Mouse (Mus musculus): ENCODE results near the gene Gstp3.
"Not testable (repeated sequence)": the region's sequence is repeated elsewhere in the genome, so short reads cannot be mapped to it uniquely, and the experiment has no call there.

Gstp3 gene

GRCm38 (mm10) chr19:4090446-4090845 is 31.1 kb upstream of the Gstp3 start:
- no peak for DNase-seq (ENCODE audit: low read depth, low spot score)

- DNase-seq (ENCODE audit: low read depth, low spot score) = no peak
Measured at GRCm38 (mm10) chr19:4089128-4089527, 29.8 kb upstream of the Gstp3 start.

- no peak for DNase-seq (ENCODE audit: low read depth, low spot score)
Measured at GRCm38 (mm10) chr19:4088146-4088545, 28.8 kb upstream of the Gstp3 start.

GRCm38 (mm10) chr19:4087090-4087489 is 27.7 kb upstream of the Gstp3 start:
- no peak for DNase-seq (ENCODE audit: low read depth, low spot score)

GRCm38 (mm10) chr19:4086156-4086555 is 26.8 kb upstream of the Gstp3 start:
- no peak for DNase-seq (ENCODE audit: low read depth, low spot score)

GRCm38 (mm10) chr19:4084984-4085383 is 25.6 kb upstream of the Gstp3 start:
- DNase-seq (ENCODE audit: low read depth, low spot score) = no peak

GRCm38 (mm10) chr19:4083826-4084225 is 24.5 kb upstream of the Gstp3 start:
- DNase-seq (ENCODE audit: low read depth, low spot score) = no peak

- DNase-seq (ENCODE audit: low read depth, low spot score) = no peak
Measured at GRCm38 (mm10) chr19:4083316-4083715, 23.9 kb upstream of the Gstp3 start.

GRCm38 (mm10) chr19:4082219-4082965 is 23.0 kb upstream of the Gstp3 start:
- DNase-seq (ENCODE audit: low read depth, low spot score) = no peak

- no peak for DNase-seq (ENCODE audit: low read depth, low spot score)
Measured at GRCm38 (mm10) chr19:4081394-4081793, 22.0 kb upstream of the Gstp3 start, which contains the start of gene Cabp2. Gene Cabp2 (plus strand): TSS chr19:4081578.

- no peak for DNase-seq (ENCODE audit: low read depth, low spot score)
Measured at GRCm38 (mm10) chr19:4080511-4081009, 21.2 kb upstream of the Gstp3 start.

- DNase-seq (ENCODE audit: low read depth, low spot score) = no peak
Measured at GRCm38 (mm10) chr19:4079594-4079993, 20.2 kb upstream of the Gstp3 start.

GRCm38 (mm10) chr19:4075531-4075930 is 16.2 kb upstream of the Gstp3 start:
- no peak for DNase-seq (ENCODE audit: low read depth, low spot score)

GRCm38 (mm10) chr19:4072706-4073424 is 13.5 kb upstream of the Gstp3 start:
- no peak for DNase-seq (ENCODE audit: low read depth, low spot score)

GRCm38 (mm10) chr19:4071406-4071805 is 12.0 kb upstream of the Gstp3 start:
- no peak for DNase-seq (ENCODE audit: low read depth, low spot score)

- DNase-seq (ENCODE audit: low read depth, low spot score) = no peak
Measured at GRCm38 (mm10) chr19:4070756-4071155, 11.4 kb upstream of the Gstp3 start.

- no peak for DNase-seq (ENCODE audit: low read depth, low spot score)
Measured at GRCm38 (mm10) chr19:4070311-4070710, 10.9 kb upstream of the Gstp3 start.

- no peak for DNase-seq (ENCODE audit: low read depth, low spot score)
Measured at GRCm38 (mm10) chr19:4068717-4069410, 9.5 kb upstream of the Gstp3 start.

- DNase-seq (ENCODE audit: low read depth, low spot score) = not testable (repeated sequence)
Measured at GRCm38 (mm10) chr19:4068242-4068641, 8.9 kb upstream of the Gstp3 start.

- DNase-seq (ENCODE audit: low read depth, low spot score) = no peak
Measured at GRCm38 (mm10) chr19:4066877-4067276, 7.5 kb upstream of the Gstp3 start.

GRCm38 (mm10) chr19:4066280-4066679 is 6.9 kb upstream of the Gstp3 start:
- DNase-seq (ENCODE audit: low read depth, low spot score) = no peak

GRCm38 (mm10) chr19:4064501-4064900 is 5.1 kb upstream of the Gstp3 start:
- not testable (repeated sequence) for DNase-seq (ENCODE audit: low read depth, low spot score)
